Mouse (Mus musculus) hindbrain, postnatal 0 days (tissue): Measurements from ENCODE around the gene Camkmt. TPM values are rescaled to one million over a fixed set of nuclear protein-coding genes. Genes with fewer than 3 reads are reported as not detected.

Experiments
- ATAC-seq: fragments of 200-750 bp; cut with Nextera tagmentation; 2 replicates; pipeline ENCODE4 v1.8.0; 2017; ENCODE audit warnings: mild to moderate bottlenecking, moderate TSS enrichment, moderate library complexity
- DNase-seq: peaks from one replicate; pipeline ENCODE4 v3.0.0-alpha.2; 2015; ENCODE audit warnings: low spot score
- H3K27ac ChIP-seq: fragments of 300-500 bp; sonication (generic); 2 replicates; pipeline ENCODE4 v1.5.1; 2014; ENCODE audit warnings: mild to moderate bottlenecking
- H3K27me3 ChIP-seq: fragments of 300-500 bp; sonication (generic); 2 replicates; pipeline ENCODE4 v1.6.1; 2014; ENCODE audit warnings: low read length, mixed read lengths; ENCODE audit not compliant: insufficient read depth
- H3K36me3 ChIP-seq: fragments of 300-500 bp; sonication (generic); 2 replicates; pipeline ENCODE4 v1.6.1; 2014; ENCODE audit warnings: low read length, mixed read lengths; ENCODE audit not compliant: insufficient read depth
- H3K4me1 ChIP-seq: fragments of 300-500 bp; sonication (generic); 2 replicates; pipeline ENCODE4 v1.6.1; 2014; ENCODE audit warnings: antibody characterized with exemption, low read length, mixed read lengths; ENCODE audit not compliant: insufficient read depth
- H3K4me2 ChIP-seq: fragments of 300-500 bp; sonication (generic); 2 replicates; pipeline ENCODE4 v1.6.1; 2014; ENCODE audit warnings: low read depth, mild to moderate bottlenecking, low read length, moderate library complexity, mixed read lengths
- H3K4me3 ChIP-seq: fragments of 300-500 bp; sonication (generic); 2 replicates; pipeline ENCODE4 v1.5.1; 2014; ENCODE audit warnings: low read length
- H3K9ac ChIP-seq: fragments of 300-500 bp; sonication (generic); replicated peaks from 2 replicates; pipeline ENCODE4 v1.6.1; 2014; ENCODE audit warnings: mild to moderate bottlenecking, low read length, moderate library complexity, mixed read lengths
- H3K9me3 ChIP-seq: fragments of 300-500 bp; sonication (generic); 2 replicates; pipeline ENCODE4 v1.6.1; 2016; ENCODE audit warnings: low read length, mixed read lengths
- CTCF ChIP-seq: IDR thresholded peaks from 2 replicates; pipeline ENCODE4 v1.5.1; 2016; ENCODE audit warnings: antibody characterized with exemption, control low read depth, low read depth
- WGBS: fragments of 180-500 bp; shearing (Covaris S2); extraction: QIAGEN DNeasy Blood & Tissue Kit; methylation state at CpG from one replicate; pipeline ENCODE4 v1.1.7; 2014; 5-methylcytosine and 5-hydroxymethylcytosine counted together
- polyA plus RNA-seq: library from polyadenylated mRNA; unstranded; fragments of >200 nt; fragmentation: Nextera tagmentation; extraction: Ambion mirVana; gene quantifications from 2 replicates; pipeline ENCODE4 v1.2.1, GENCODE M21; 2015
- total RNA-seq: library from RNA; depleted of rRNA; stranded (reverse); fragments of >200 nt; gene quantifications from 2 replicates; pipeline ENCODE4 v1.2.3, GENCODE M21; 2014

The Camkmt gene
- total and polyA plus RNA-seq, 2 experiments from 2014 or later, result 8.4 to 15.9 TPM

GRCm38 (mm10) chr17:85335464-85335863 lies 245.1 kb downstream of the Camkmt start:
- no peak for DNase-seq
- ATAC-seq, result no peak
- Histone ChIP-seq H3K4me1 (no peaks in the 10 kb centered on the region), H3K27ac (no peak overlapping the region), H3K36me3 (no peaks in the 10 kb centered on the region), H3K27me3 (no peaks in the 10 kb centered on the region), H3K9ac (no peak overlapping the region), H3K4me2 (no peak overlapping the region), H3K9me3 (no peaks in the 10 kb centered on the region), H3K4me3 (no peak overlapping the region)
- no peak for TF ChIP-seq CTCF
- 73% methylated on average over 10 of the region's 10 CpGs for WGBS

GRCm38 (mm10) chr17:85337666-85338065 lies 247.3 kb downstream of the Camkmt start:
- no peak overlapping the region for H3K4me2 ChIP-seq
- H3K36me3 ChIP-seq, result no peaks in the 10 kb centered on the region
- H3K4me1 ChIP-seq, result no peaks in the 10 kb centered on the region
- DNase-seq, result no peak
- no peaks in the 10 kb centered on the region for H3K9me3 ChIP-seq
- H3K27ac ChIP-seq, result no peak overlapping the region
- no peak for ATAC-seq
- WGBS, result 77% methylated on average over 7 of the region's 7 CpGs
- TF ChIP-seq CTCF, result no peak
- H3K27me3 ChIP-seq, result no peaks in the 10 kb centered on the region
- H3K4me3 ChIP-seq, result no peak overlapping the region
- H3K9ac ChIP-seq, result no peak overlapping the region

GRCm38 (mm10) chr17:85341134-85341700 lies 250.9 kb downstream of the Camkmt start:
- H3K9ac ChIP-seq, result no peak overlapping the region
- no peaks in the 10 kb centered on the region for H3K36me3 ChIP-seq
- 23% methylated on average over 18 of the region's 18 CpGs for WGBS
- no peaks in the 10 kb centered on the region for H3K4me1 ChIP-seq
- peak; percentile 35; the same call in 1 of the 2 replicates for ATAC-seq
- H3K27ac ChIP-seq, result no peak overlapping the region
- H3K4me2 ChIP-seq, result peak overlapping the region; percentile 41
- TF ChIP-seq CTCF, result no peak
- DNase-seq, result no peak
- no peak overlapping the region for H3K4me3 ChIP-seq
- H3K27me3 ChIP-seq, result no peaks in the 10 kb centered on the region
- no peaks in the 10 kb centered on the region for H3K9me3 ChIP-seq

- Histone ChIP-seq H3K4me2 (no peak overlapping the region), H3K9me3 (no peaks in the 10 kb centered on the region), H3K9ac (no peak overlapping the region), H3K27ac (no peak overlapping the region), H3K36me3 (no peaks in the 10 kb centered on the region), H3K4me1 (no peaks in the 10 kb centered on the region), H3K27me3 (no peaks in the 10 kb centered on the region), H3K4me3 (no peak overlapping the region)
- DNase-seq (no peak), ATAC-seq (no peak)
- no peak for TF ChIP-seq CTCF
- WGBS, result 78% methylated on average over 5 of the region's 5 CpGs
Observed at GRCm38 (mm10) chr17:85342471-85342870, 252.1 kb downstream of the Camkmt start.

GRCm38 (mm10) chr17:85343435-85343834 lies 253.1 kb downstream of the Camkmt start:
- no peak overlapping the region for H3K27ac ChIP-seq
- no peaks in the 10 kb centered on the region for H3K4me1 ChIP-seq
- no peak for DNase-seq
- WGBS, result 74% methylated on average over 13 of the region's 13 CpGs
- H3K9ac ChIP-seq, result no peak overlapping the region
- TF ChIP-seq CTCF, result no peak
- H3K36me3 ChIP-seq, result no peaks in the 10 kb centered on the region
- H3K9me3 ChIP-seq, result no peaks in the 10 kb centered on the region
- H3K4me3 ChIP-seq, result no peak overlapping the region
- H3K4me2 ChIP-seq, result no peak overlapping the region
- no peaks in the 10 kb centered on the region for H3K27me3 ChIP-seq
- ATAC-seq, result no peak

GRCm38 (mm10) chr17:85346701-85347100 lies 256.3 kb downstream of the Camkmt start:
- DNase-seq (peak; percentile 8), ATAC-seq (no peak)
- Histone ChIP-seq H3K4me3 (no peak overlapping the region), H3K27ac (no peak overlapping the region), H3K36me3 (no peaks in the 10 kb centered on the region), H3K9me3 (no peaks in the 10 kb centered on the region), H3K4me2 (no peak overlapping the region), H3K27me3 (no peaks in the 10 kb centered on the region), H3K4me1 (no peaks in the 10 kb centered on the region), H3K9ac (no peak overlapping the region)
- TF ChIP-seq CTCF, result no peak
- whole genome bisulfite sequencing, result 83% methylated on average over 6 of the region's 6 CpGs

- 57% methylated on average over 8 of the region's 8 CpGs for WGBS
- ATAC-seq, result no peak
Observed at GRCm38 (mm10) chr17:85349331-85349935, 259.1 kb downstream of the Camkmt start.

More at GRCm38 (mm10) chr17:85349331-85349935, 259.1 kb downstream of the Camkmt start:
- Histone ChIP-seq H3K27me3 (no peaks in the 10 kb centered on the region), H3K36me3 (no peaks in the 10 kb centered on the region), H3K27ac (no peak overlapping the region), H3K9ac (no peak overlapping the region), H3K9me3 (no peaks in the 10 kb centered on the region), H3K4me1 (no peaks in the 10 kb centered on the region; the same call in 1 of the 2 replicates), H3K4me3 (no peak overlapping the region), H3K4me2 (no peak overlapping the region)
- no peak for DNase-seq
- no peak for TF ChIP-seq CTCF
